Mouse (Mus musculus): ENCODE data around the gene C2cd5. TPM values are rescaled to one million over a fixed set of nuclear protein-coding genes. Genes with fewer than 3 reads are reported as not detected.

C2cd5 gene
- polyA plus RNA-seq (2014; fragmentation: Nextera tagmentation; extraction: Ambion mirVana), result 29.1 and 29.2 TPM in 2 replicates

- no peaks in the 10 kb centered on the region for H3K4me1 ChIP-seq (ENCODE audit: control insufficient read depth, insufficient read depth, low read length)
- H3K4me2 ChIP-seq, result peak within 1 kb of the TSS; percentile 71
- H3K27me3 ChIP-seq (ENCODE audit: control insufficient read depth, insufficient read depth, low read length), result no peaks in the 10 kb centered on the region
- H3K9ac ChIP-seq (ENCODE audit: low read length), result peak within 1 kb of the TSS; percentile 92
- H3K4me3 ChIP-seq (ENCODE audit: low read depth, low read length), result peak within 1 kb of the TSS; percentile 86
- DNase-seq (ENCODE audit: low spot score, missing footprints) (peak; percentile 99), ATAC-seq (ENCODE audit: low FRiP score) (peak; percentile 98)
- peak within 1 kb of the TSS; percentile 84 for H3K27ac ChIP-seq (ENCODE audit: low read depth, low read length)
- no peaks in the 10 kb centered on the region for H3K9me3 ChIP-seq (ENCODE audit: control insufficient read depth, low read length)
- H3K36me3 ChIP-seq (ENCODE audit: control insufficient read depth, insufficient read depth, low read length), result no peaks in the 10 kb centered on the region
- under 1% methylated on average over 60 of the region's 75 CpGs for WGBS
Measured at GRCm38 (mm10) chr6:143099681-143100382, at the start of gene C2cd5. Gene C2cd5, minus strand, starts transcription at chr6:143100141.

DNA sequence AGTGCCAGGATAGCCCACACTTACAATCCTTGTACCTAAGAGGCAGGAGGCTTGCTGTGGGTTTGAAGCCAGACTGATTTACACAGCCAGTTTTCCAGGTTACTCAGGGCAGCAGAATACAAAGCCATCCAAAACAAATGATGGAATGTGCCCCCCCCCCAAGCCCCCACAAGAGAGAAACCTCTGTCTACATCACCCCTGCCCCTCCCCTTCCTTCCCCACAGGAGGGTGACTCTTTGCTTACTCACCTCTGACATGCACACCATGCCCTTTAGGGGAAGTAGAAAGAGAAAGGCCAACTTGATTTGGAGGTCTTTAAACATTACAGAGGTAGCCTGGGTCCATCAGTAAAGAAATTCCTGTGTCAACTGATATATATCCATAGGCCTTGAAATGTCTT, 48.9 kb upstream of the C2cd5 start:
- ATAC-seq (ENCODE audit: low FRiP score), result no peak
- Histone ChIP-seq H3K4me1 (ENCODE audit: control insufficient read depth, insufficient read depth, low read length) (no peaks in the 10 kb centered on the region; the same call in 1 of the 2 replicates), H3K4me2 (no peak overlapping the region), H3K4me3 (ENCODE audit: low read depth, low read length) (no peak overlapping the region), H3K9me3 (ENCODE audit: control insufficient read depth, low read length) (no peaks in the 10 kb centered on the region), H3K27ac (ENCODE audit: low read depth, low read length) (no peak overlapping the region), H3K27me3 (ENCODE audit: control insufficient read depth, insufficient read depth, low read length) (no peaks in the 10 kb centered on the region), H3K9ac (ENCODE audit: low read length) (no peak overlapping the region), H3K36me3 (ENCODE audit: control insufficient read depth, insufficient read depth, low read length) (no peaks in the 10 kb centered on the region)
- DNase-seq (ENCODE audit: low spot score, missing footprints), result no peak

GRCm38 (mm10) chr6:143146756-143147155, 46.8 kb upstream of the C2cd5 start:
- Histone ChIP-seq H3K4me3 (ENCODE audit: low read depth, low read length) (no peak overlapping the region), H3K27me3 (ENCODE audit: control insufficient read depth, insufficient read depth, low read length) (no peaks in the 10 kb centered on the region), H3K9me3 (ENCODE audit: control insufficient read depth, low read length) (no peaks in the 10 kb centered on the region), H3K4me1 (ENCODE audit: control insufficient read depth, insufficient read depth, low read length) (no peaks in the 10 kb centered on the region), H3K27ac (ENCODE audit: low read depth, low read length) (no peak overlapping the region), H3K36me3 (ENCODE audit: control insufficient read depth, insufficient read depth, low read length) (no peaks in the 10 kb centered on the region), H3K4me2 (no peak overlapping the region), H3K9ac (ENCODE audit: low read length) (no peak overlapping the region)
- ATAC-seq (ENCODE audit: low FRiP score) (no peak), DNase-seq (ENCODE audit: low spot score, missing footprints) (peak; percentile 60)
- WGBS, result 78% methylated on average over 8 of the region's 8 CpGs

- ATAC-seq (ENCODE audit: low FRiP score), result no peak
- H3K4me3 ChIP-seq (ENCODE audit: low read depth, low read length), result no peak overlapping the region
- no peak overlapping the region for H3K4me2 ChIP-seq
- no peaks in the 10 kb centered on the region for H3K36me3 ChIP-seq (ENCODE audit: control insufficient read depth, insufficient read depth, low read length)
- WGBS, result 61% methylated on average over 7 of the region's 7 CpGs
- H3K27ac ChIP-seq (ENCODE audit: low read depth, low read length), result no peak overlapping the region
- no peaks in the 10 kb centered on the region for H3K9me3 ChIP-seq (ENCODE audit: control insufficient read depth, low read length)
- H3K9ac ChIP-seq (ENCODE audit: low read length), result no peak overlapping the region
- no peaks in the 10 kb centered on the region for H3K4me1 ChIP-seq (ENCODE audit: control insufficient read depth, insufficient read depth, low read length)
- H3K27me3 ChIP-seq (ENCODE audit: control insufficient read depth, insufficient read depth, low read length), result no peaks in the 10 kb centered on the region
- no peak for DNase-seq (ENCODE audit: low spot score, missing footprints)
Measured at GRCm38 (mm10) chr6:143145051-143145450, 45.1 kb upstream of the C2cd5 start.

DNA sequence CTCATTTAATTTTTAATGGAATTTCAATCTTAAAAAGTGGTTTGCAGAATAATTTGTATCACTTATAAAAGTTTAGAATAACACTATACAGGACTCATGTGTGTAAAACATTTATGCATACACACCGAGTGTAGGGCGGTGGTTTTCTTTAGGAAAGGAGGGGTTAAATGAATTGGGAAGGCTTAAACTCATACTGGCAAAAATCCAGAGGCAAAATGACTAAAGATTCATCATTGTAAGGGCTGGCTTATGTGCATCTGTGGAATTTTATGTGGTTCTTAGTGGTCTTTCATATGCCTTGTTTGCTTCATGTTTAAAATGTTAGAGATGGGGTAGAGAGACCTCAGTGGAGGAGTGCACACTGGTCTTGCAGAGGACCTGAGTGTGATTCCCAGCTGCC, 44.6 kb upstream of the C2cd5 start:
- WGBS, result 81% methylated on average over 2 of the region's 2 CpGs

GRCm38 (mm10) chr6:143143775-143144273, 43.9 kb upstream of the C2cd5 start:
- ATAC-seq (ENCODE audit: low FRiP score), result 0 out of 2 replicates have a peak, but pooled peaks have one; percentile 44
- no peaks in the 10 kb centered on the region for H3K4me1 ChIP-seq (ENCODE audit: control insufficient read depth, insufficient read depth, low read length)
- H3K27me3 ChIP-seq (ENCODE audit: control insufficient read depth, insufficient read depth, low read length), result no peaks in the 10 kb centered on the region
- H3K4me3 ChIP-seq (ENCODE audit: low read depth, low read length), result peak overlapping the region; percentile 31
- 16% methylated on average over 19 of the region's 19 CpGs for WGBS
- peak overlapping the region; percentile 44 for H3K9ac ChIP-seq (ENCODE audit: low read length)
- no peaks in the 10 kb centered on the region for H3K9me3 ChIP-seq (ENCODE audit: control insufficient read depth, low read length)
- peak; percentile 84 for DNase-seq (ENCODE audit: low spot score, missing footprints)
- H3K4me2 ChIP-seq, result peak overlapping the region; percentile 54
- H3K27ac ChIP-seq (ENCODE audit: low read depth, low read length), result no peak overlapping the region
- H3K36me3 ChIP-seq (ENCODE audit: control insufficient read depth, insufficient read depth, low read length), result no peaks in the 10 kb centered on the region

More for the DNA sequence above, 44.6 kb upstream of the C2cd5 start:
- no peak overlapping the region for H3K9ac ChIP-seq (ENCODE audit: low read length)
- DNase-seq (ENCODE audit: low spot score, missing footprints) (peak; percentile 45), ATAC-seq (ENCODE audit: low FRiP score) (no peak)
- H3K4me2 ChIP-seq, result no peak overlapping the region
- H3K4me3 ChIP-seq (ENCODE audit: low read depth, low read length), result no peak overlapping the region
- no peaks in the 10 kb centered on the region for H3K36me3 ChIP-seq (ENCODE audit: control insufficient read depth, insufficient read depth, low read length)
- H3K9me3 ChIP-seq (ENCODE audit: control insufficient read depth, low read length), result no peaks in the 10 kb centered on the region
- no peaks in the 10 kb centered on the region for H3K4me1 ChIP-seq (ENCODE audit: control insufficient read depth, insufficient read depth, low read length)
- no peak overlapping the region for H3K27ac ChIP-seq (ENCODE audit: low read depth, low read length)
- no peaks in the 10 kb centered on the region for H3K27me3 ChIP-seq (ENCODE audit: control insufficient read depth, insufficient read depth, low read length)

DNA sequence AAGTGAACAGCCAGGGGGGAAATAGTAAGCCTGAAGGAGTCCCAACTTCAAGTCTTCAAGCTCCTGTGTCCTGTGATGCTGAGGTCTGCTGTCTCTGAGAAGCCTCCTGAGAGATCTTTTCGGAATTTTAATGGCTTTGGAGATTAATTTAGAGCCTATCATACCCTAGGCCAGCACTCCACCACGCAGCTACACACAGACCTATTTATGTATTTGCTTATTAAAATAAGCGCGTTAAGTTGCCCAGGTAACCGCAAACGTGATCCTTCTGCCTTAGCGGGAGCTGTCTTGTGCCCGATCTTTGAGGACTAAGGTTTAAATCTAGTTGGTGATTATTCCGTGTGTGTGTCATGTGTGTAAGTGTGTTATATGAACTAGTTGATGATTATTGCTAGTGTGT, 43.4 kb upstream of the C2cd5 start:
- H3K9ac ChIP-seq (ENCODE audit: low read length), result no peak overlapping the region
- H3K36me3 ChIP-seq (ENCODE audit: control insufficient read depth, insufficient read depth, low read length), result no peaks in the 10 kb centered on the region
- no peaks in the 10 kb centered on the region for H3K9me3 ChIP-seq (ENCODE audit: control insufficient read depth, low read length)
- H3K4me2 ChIP-seq, result peak overlapping the region; percentile 54; the same call in 1 of the 2 replicates
- peak; percentile 73 for DNase-seq (ENCODE audit: low spot score, missing footprints)
- H3K27me3 ChIP-seq (ENCODE audit: control insufficient read depth, insufficient read depth, low read length), result no peaks in the 10 kb centered on the region
- WGBS, result 84% methylated on average over 9 of the region's 9 CpGs
- peak overlapping the region; percentile 31; the same call in 1 of the 2 replicates for H3K4me3 ChIP-seq (ENCODE audit: low read depth, low read length)
- H3K4me1 ChIP-seq (ENCODE audit: control insufficient read depth, insufficient read depth, low read length), result no peaks in the 10 kb centered on the region
- ATAC-seq (ENCODE audit: low FRiP score), result no peak
- no peak overlapping the region for H3K27ac ChIP-seq (ENCODE audit: low read depth, low read length)

- H3K4me2 ChIP-seq, result no peak overlapping the region
- no peaks in the 10 kb centered on the region for H3K27me3 ChIP-seq (ENCODE audit: control insufficient read depth, insufficient read depth, low read length)
- no peaks in the 10 kb centered on the region for H3K4me1 ChIP-seq (ENCODE audit: control insufficient read depth, insufficient read depth, low read length)
- no peak overlapping the region for H3K9ac ChIP-seq (ENCODE audit: low read length)
- DNase-seq (ENCODE audit: low spot score, missing footprints) (peak; percentile 76), ATAC-seq (ENCODE audit: low FRiP score) (no peak)
- WGBS, result 94% methylated on average over 4 of the region's 4 CpGs
- no peaks in the 10 kb centered on the region for H3K36me3 ChIP-seq (ENCODE audit: control insufficient read depth, insufficient read depth, low read length)
- no peak overlapping the region for H3K4me3 ChIP-seq (ENCODE audit: low read depth, low read length)
- no peaks in the 10 kb centered on the region for H3K9me3 ChIP-seq (ENCODE audit: control insufficient read depth, low read length)
- no peak overlapping the region for H3K27ac ChIP-seq (ENCODE audit: low read depth, low read length)
Measured at GRCm38 (mm10) chr6:143142861-143143260, 42.9 kb upstream of the C2cd5 start.
